Mouse (Mus musculus) olfactory bulb, adult 2 months (tissue): ENCODE data around the gene Sec61b. TPM values are rescaled to one million over a fixed set of nuclear protein-coding genes. Genes with fewer than 3 reads are reported as not detected.

ENCODE experiments used
- H3K27ac ChIP-seq: fragments of 200-500 bp; 2 replicates; pipeline ENCODE4 v1.5.1; 2012; ENCODE audit warnings: low read depth, low read length; ENCODE audit not compliant: insufficient read depth
- H3K4me1 ChIP-seq: fragments of 200-500 bp; 2 replicates; pipeline ENCODE4 v1.6.1; 2012; ENCODE audit warnings: low read length; ENCODE audit not compliant: control insufficient read depth, insufficient read depth
- H3K4me3 ChIP-seq: fragments of 200-500 bp; 2 replicates; pipeline ENCODE4 v1.5.1; 2012; ENCODE audit warnings: mild to moderate bottlenecking, low read depth, low read length, moderate library complexity; ENCODE audit not compliant: insufficient read depth
- CTCF ChIP-seq: fragments of 200-500 bp; IDR thresholded peaks from 2 replicates; pipeline ENCODE4 v1.5.1; 2012; ENCODE audit warnings: low read depth, mild to moderate bottlenecking, low read length, moderate library complexity; ENCODE audit not compliant: insufficient read depth
- POLR2A ChIP-seq: fragments of 200-500 bp; IDR thresholded peaks from 2 replicates; pipeline ENCODE4 v1.6.1; 2012; ENCODE audit warnings: mild to moderate bottlenecking, low read depth, low read length, moderate library complexity; ENCODE audit not compliant: insufficient read depth
- WGBS: fragments of 180-500 bp; shearing (Covaris S2); methylation state at CpG from one replicate; pipeline ENCODE4 v1.1.7; 2018; 5-methylcytosine and 5-hydroxymethylcytosine counted together
- polyA plus RNA-seq: library from polyadenylated mRNA; stranded (reverse); fragments of >200 nt; gene quantifications from 2 replicates; pipeline ENCODE4 v1.2.4, GENCODE M21; 2012; ENCODE audit warnings: low replicate concordance; ENCODE audit not compliant: missing spikeins, insufficient read depth, insufficient read length

Sec61b gene
- polyA plus RNA-seq, 1 experiment = not detected

GRCm38 (mm10) chr4:47437365-47438340 lies 36.8 kb upstream of the Sec61b start:
- H3K27ac ChIP-seq = peak overlapping the region; percentile 70
- under 1% methylated on average over 33 of the region's 33 CpGs for WGBS

GRCm38 (mm10) chr4:47438956-47439355 lies 35.5 kb upstream of the Sec61b start:
- 91% methylated on average over 6 of the region's 6 CpGs for WGBS
- TF ChIP-seq POLR2A (no peak), CTCF (no peak)
- Histone ChIP-seq H3K27ac (no peak overlapping the region), H3K4me3 (no peak overlapping the region), H3K4me1 (peaks cover 7% of the 10 kb centered on the region)

More at GRCm38 (mm10) chr4:47437365-47438340, 36.8 kb upstream of the Sec61b start:
- TF ChIP-seq POLR2A = no peak
- peak; percentile 73 for TF ChIP-seq CTCF
- Histone ChIP-seq H3K4me3 (peak overlapping the region; percentile 61), H3K4me1 (peaks cover 7% of the 10 kb centered on the region)

- TF ChIP-seq CTCF (no peak), POLR2A (no peak)
- 95% methylated on average over 11 of the region's 11 CpGs for WGBS
- Histone ChIP-seq H3K4me1 (peaks cover 7% of the 10 kb centered on the region), H3K4me3 (no peak overlapping the region), H3K27ac (no peak overlapping the region)
Measured at GRCm38 (mm10) chr4:47440951-47441350, 33.5 kb upstream of the Sec61b start.

GRCm38 (mm10) chr4:47448526-47448925 lies 25.9 kb upstream of the Sec61b start:
- Histone ChIP-seq H3K4me3 (no peak overlapping the region), H3K27ac (no peak overlapping the region), H3K4me1 (no peaks in the 10 kb centered on the region)
- TF ChIP-seq POLR2A (no peak), CTCF (no peak)
- WGBS = 88% methylated on average over 3 of the region's 3 CpGs

- H3K4me1 ChIP-seq = no peaks in the 10 kb centered on the region
- 66% methylated on average over 5 of the region's 5 CpGs for WGBS
- no peak overlapping the region for H3K4me3 ChIP-seq
Measured at GRCm38 (mm10) chr4:47449116-47449515, 25.3 kb upstream of the Sec61b start.

GRCm38 (mm10) chr4:47449586-47450522 lies 24.6 kb upstream of the Sec61b start:
- H3K4me1 ChIP-seq = no peaks in the 10 kb centered on the region

More at GRCm38 (mm10) chr4:47449116-47449515, 25.3 kb upstream of the Sec61b start:
- H3K27ac ChIP-seq = no peak overlapping the region
- TF ChIP-seq CTCF (no peak), POLR2A (no peak)

GRCm38 (mm10) chr4:47467196-47467595 lies 7.3 kb upstream of the Sec61b start:
- H3K4me1 ChIP-seq = no peaks in the 10 kb centered on the region
- H3K27ac ChIP-seq = no peak overlapping the region
- no peak for TF ChIP-seq CTCF
- TF ChIP-seq POLR2A = no peak
- 90% methylated on average over 2 of the region's 2 CpGs for WGBS
- no peak overlapping the region for H3K4me3 ChIP-seq

More at GRCm38 (mm10) chr4:47449586-47450522, 24.6 kb upstream of the Sec61b start:
- TF ChIP-seq POLR2A (no peak), CTCF (no peak)
- Histone ChIP-seq H3K27ac (no peak overlapping the region), H3K4me3 (no peak overlapping the region)
- WGBS = 27% methylated on average over 18 of the region's 18 CpGs

- TF ChIP-seq CTCF = no peak
- TF ChIP-seq POLR2A = no peak
- H3K4me3 ChIP-seq = peak overlapping the region; percentile 70
- H3K27ac ChIP-seq = no peak overlapping the region
- WGBS = 3% methylated on average over 12 of the region's 14 CpGs
- peaks cover 2% of the 10 kb centered on the region; the same call in 1 of the 2 replicates for H3K4me1 ChIP-seq
Measured at GRCm38 (mm10) chr4:47473586-47473967, 881 bp upstream of the Sec61b start.
